Mouse (Mus musculus): ENCODE measurements around the gene Htr1d.

- TF ChIP-seq CTCF (conservative IDR thresholded peaks at IDR 0.05; ENCODE audit: low read length), result no peak
- no peak for TF ChIP-seq POU5F1 (IDR thresholded peaks at IDR 0.05; ENCODE audit: borderline replicate concordance, low read length)
Measured at GRCm38 (mm10) chr4:136462086-136462838, 38.9 kb downstream of the Htr1d start, which contains the start of gene 6030445D17Rik.
